Mouse (Mus musculus) neural tube, embryonic 14.5 days (tissue): ENCODE measurements at regions not wholly inside any gene's neighbourhood (a gene's known extent, or its start where the extent isn't known, plus 50 kb on each side); places are given as distances from the start of the nearest gene placed in this dataset.

ENCODE experiments used
- ATAC-seq: fragments of 200-750 bp; cut with Nextera tagmentation; 2 replicates; pipeline ENCODE4 v1.8.0; 2017; ENCODE audit warnings: low read depth, mild to moderate bottlenecking, moderate TSS enrichment, moderate library complexity
- H3K27ac ChIP-seq: fragments of 300-500 bp; sonication (generic); 2 replicates; pipeline ENCODE4 v1.5.1; 2014; ENCODE audit warnings: low read depth, mild to moderate bottlenecking, control low read depth, low read length, moderate library complexity, mixed read lengths
- H3K27me3 ChIP-seq: fragments of 300-500 bp; sonication (generic); 2 replicates; pipeline ENCODE4 v1.6.1; 2014; ENCODE audit warnings: low read length; ENCODE audit not compliant: control insufficient read depth, insufficient read depth
- H3K36me3 ChIP-seq: fragments of 300-500 bp; sonication (generic); 2 replicates; pipeline ENCODE4 v1.6.1; 2014; ENCODE audit warnings: low read length, mixed read lengths; ENCODE audit not compliant: control insufficient read depth, insufficient read depth
- H3K4me1 ChIP-seq: fragments of 300-500 bp; sonication (generic); 2 replicates; pipeline ENCODE4 v1.6.1; 2014; ENCODE audit warnings: low read length; ENCODE audit not compliant: control insufficient read depth, insufficient read depth
- H3K4me2 ChIP-seq: fragments of 300-500 bp; sonication (generic); 2 replicates; pipeline ENCODE4 v1.6.1; 2014; ENCODE audit warnings: mild to moderate bottlenecking, low read depth, low read length, control low read depth
- H3K4me3 ChIP-seq: fragments of 300-500 bp; sonication (generic); 2 replicates; pipeline ENCODE4 v1.5.1; 2014; ENCODE audit warnings: low read depth, low read length, control low read depth, mixed read lengths
- H3K9ac ChIP-seq: fragments of 300-500 bp; sonication (generic); replicated peaks from 2 replicates; pipeline ENCODE4 v1.6.1; 2014; ENCODE audit warnings: low read depth, mild to moderate bottlenecking, control low read depth, low read length, mixed read lengths
- H3K9me3 ChIP-seq: fragments of 300-500 bp; sonication (generic); 2 replicates; pipeline ENCODE4 v1.6.1; 2016; ENCODE audit warnings: low read length; ENCODE audit not compliant: control insufficient read depth
- WGBS: fragments of 180-500 bp; shearing (Covaris S2); extraction: QIAGEN DNeasy Blood & Tissue Kit; methylation state at CpG from one replicate; pipeline ENCODE4 v1.1.7; 2014; 5-methylcytosine and 5-hydroxymethylcytosine counted together

GRCm38 (mm10) chr1:143054451-143055024 lies 585.9 kb upstream of the B3galt2 start:
- H3K9ac ChIP-seq = no peak overlapping the region
- no peak for ATAC-seq
- H3K4me2 ChIP-seq = no peak overlapping the region
- no peak overlapping the region for H3K4me3 ChIP-seq
- no peak overlapping the region for H3K27ac ChIP-seq
- no peaks in the 10 kb centered on the region for H3K9me3 ChIP-seq
- H3K36me3 ChIP-seq = no peaks in the 10 kb centered on the region
- 77% methylated on average over 3 of the region's 3 CpGs for WGBS
- no peaks in the 10 kb centered on the region for H3K4me1 ChIP-seq
- no peaks in the 10 kb centered on the region for H3K27me3 ChIP-seq

DNA sequence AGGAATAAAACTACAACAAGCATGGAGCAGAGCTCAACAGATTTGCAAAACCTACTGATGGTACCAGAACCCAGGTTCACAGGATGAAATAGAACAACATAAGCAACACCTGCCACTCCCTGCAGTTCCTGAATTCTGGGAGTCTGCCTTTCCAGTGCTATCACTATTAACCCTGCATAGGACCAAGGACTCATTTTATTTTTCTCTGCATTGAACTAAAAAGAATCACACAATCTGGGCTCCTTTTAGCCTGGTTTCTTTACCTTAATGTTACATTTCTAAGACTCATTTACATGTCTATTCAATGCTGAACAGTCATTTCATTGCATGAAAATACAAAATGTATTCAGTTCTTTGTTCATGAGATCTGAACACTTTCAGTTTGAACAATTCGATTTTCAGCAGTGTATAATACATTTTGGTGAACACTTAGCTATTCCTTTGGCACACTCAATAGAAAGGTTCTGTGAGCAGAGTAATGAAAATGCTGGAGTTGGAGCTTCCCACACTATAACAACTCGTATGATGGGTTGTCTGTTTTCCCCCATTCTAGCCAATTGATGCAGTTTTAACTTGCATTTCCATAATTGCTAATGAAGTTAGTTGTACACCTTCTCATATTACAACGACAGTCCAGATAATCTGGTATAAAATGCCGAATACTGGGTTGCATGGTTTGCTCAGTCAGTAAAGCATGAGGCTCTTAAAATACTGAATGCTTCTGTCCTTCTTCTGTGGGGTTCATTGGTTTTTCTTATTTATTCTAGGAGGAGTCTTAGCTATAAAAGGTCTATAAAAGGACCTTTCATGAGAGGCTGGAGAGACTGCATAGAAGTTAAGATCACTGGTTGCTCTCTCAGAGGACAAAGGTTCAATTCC lies 579.5 kb upstream of the B3galt2 start:
- no peak overlapping the region for H3K4me2 ChIP-seq
- no peak overlapping the region for H3K4me3 ChIP-seq
- no peaks in the 10 kb centered on the region for H3K36me3 ChIP-seq
- no peak overlapping the region for H3K9ac ChIP-seq
- H3K9me3 ChIP-seq = no peaks in the 10 kb centered on the region
- no peak for ATAC-seq
- 53% methylated on average over 4 of the region's 4 CpGs for WGBS
- no peak overlapping the region for H3K27ac ChIP-seq
- H3K4me1 ChIP-seq = no peaks in the 10 kb centered on the region
- H3K27me3 ChIP-seq = no peaks in the 10 kb centered on the region

- Histone ChIP-seq H3K27ac (no peak overlapping the region), H3K9ac (no peak overlapping the region), H3K4me3 (no peak overlapping the region), H3K9me3 (no peaks in the 10 kb centered on the region), H3K27me3 (no peaks in the 10 kb centered on the region), H3K4me2 (no peak overlapping the region), H3K4me1 (no peaks in the 10 kb centered on the region), H3K36me3 (no peaks in the 10 kb centered on the region)
- ATAC-seq = no peak
These were observed 575.0 kb upstream of the B3galt2 start for GRCm38 (mm10) chr1:143065493-143065892.

DNA sequence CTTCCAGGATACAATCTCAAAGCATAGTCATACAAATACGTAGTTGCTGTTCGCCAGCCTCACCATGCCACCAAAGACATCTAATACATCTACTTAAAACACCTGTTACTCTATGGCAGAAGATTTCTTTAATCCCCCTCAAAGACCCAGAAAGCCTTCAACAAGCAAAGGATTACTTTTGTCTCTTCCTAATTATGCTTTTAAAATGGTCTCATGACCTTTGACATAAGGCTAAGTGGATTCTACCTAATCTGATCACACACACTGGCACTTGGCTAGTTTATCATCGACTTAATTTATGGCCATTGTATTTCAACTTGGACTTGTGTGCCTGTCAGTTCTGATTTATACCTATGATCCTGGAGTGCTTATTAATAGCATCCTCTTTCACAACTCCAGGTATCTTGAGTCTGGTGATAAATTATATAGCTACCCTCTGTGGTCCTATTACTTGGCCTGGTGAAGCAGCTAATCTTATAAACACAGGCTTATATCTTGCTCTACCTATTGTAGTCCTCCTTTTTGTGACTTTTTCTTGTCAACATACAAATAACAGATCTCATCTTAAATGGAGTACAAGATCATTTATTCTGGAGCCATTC lies 568.6 kb upstream of the B3galt2 start:
- Histone ChIP-seq H3K36me3 (no peaks in the 10 kb centered on the region), H3K27me3 (no peaks in the 10 kb centered on the region), H3K27ac (no peak overlapping the region), H3K4me2 (no peak overlapping the region), H3K9me3 (no peaks in the 10 kb centered on the region), H3K9ac (no peak overlapping the region), H3K4me1 (no peaks in the 10 kb centered on the region), H3K4me3 (no peak overlapping the region)
- ATAC-seq = peak; percentile 54; the same call in 1 of the 2 replicates
- 87% methylated on average over 3 of the region's 3 CpGs for WGBS

DNA sequence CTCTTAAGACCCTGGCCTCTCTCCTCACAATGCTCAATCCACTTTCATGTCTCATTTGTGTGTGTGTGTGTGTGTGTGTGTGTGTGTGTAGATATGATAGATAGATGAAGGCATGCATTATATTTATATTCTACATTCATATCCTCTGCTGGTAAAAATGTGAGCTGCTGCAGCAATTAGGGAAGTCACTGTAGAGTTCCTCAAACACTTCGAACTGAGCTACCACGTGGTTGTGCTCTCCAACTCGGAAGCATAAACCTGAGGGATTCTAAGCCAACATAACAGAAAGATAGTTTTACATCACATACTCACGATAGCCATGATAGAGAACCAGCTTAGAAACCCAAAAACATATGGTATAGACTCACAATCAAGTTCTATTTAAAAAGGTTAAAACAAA lies 565.5 kb upstream of the B3galt2 start:
- no peak overlapping the region for H3K27ac ChIP-seq
- H3K4me3 ChIP-seq = no peak overlapping the region
- no peaks in the 10 kb centered on the region for H3K27me3 ChIP-seq
- H3K4me2 ChIP-seq = no peak overlapping the region
- H3K9me3 ChIP-seq = no peaks in the 10 kb centered on the region
- H3K9ac ChIP-seq = no peak overlapping the region
- 87% methylated on average over 4 of the region's 4 CpGs for WGBS
- no peaks in the 10 kb centered on the region for H3K4me1 ChIP-seq
- no peak for ATAC-seq
- H3K36me3 ChIP-seq = no peaks in the 10 kb centered on the region

DNA sequence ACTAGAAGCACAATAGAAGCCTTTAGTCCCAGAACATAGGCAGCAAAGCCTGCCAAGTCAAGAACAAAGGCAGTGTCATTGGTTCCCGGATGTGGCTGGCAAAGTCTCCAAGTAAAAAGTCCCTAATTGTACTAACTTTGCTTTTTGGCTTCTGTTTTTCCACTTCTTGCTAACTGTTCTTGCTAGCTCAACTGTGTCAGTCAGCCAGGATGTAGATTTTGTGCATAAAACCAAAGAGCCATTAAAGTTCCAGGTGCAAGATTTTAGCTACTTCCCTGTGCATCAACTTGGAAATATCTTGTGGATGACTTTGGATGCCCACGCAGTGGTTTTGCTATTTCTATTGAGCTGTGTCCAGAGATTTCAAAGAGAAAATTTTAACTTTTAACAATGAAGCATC lies 560.0 kb upstream of the B3galt2 start:
- WGBS = 85% methylated on average over 2 of the region's 2 CpGs
- no peak overlapping the region for H3K27ac ChIP-seq

GRCm38 (mm10) chr1:143096904-143097303 lies 543.6 kb upstream of the B3galt2 start:
- WGBS = 62% methylated on average over 4 of the region's 4 CpGs
- Histone ChIP-seq H3K36me3 (no peaks in the 10 kb centered on the region), H3K9ac (no peak overlapping the region), H3K27ac (no peak overlapping the region), H3K4me2 (no peak overlapping the region), H3K9me3 (no peaks in the 10 kb centered on the region), H3K4me3 (no peak overlapping the region), H3K27me3 (no peaks in the 10 kb centered on the region), H3K4me1 (no peaks in the 10 kb centered on the region)
- ATAC-seq = no peak

More for the DNA sequence above, 560.0 kb upstream of the B3galt2 start:
- no peak overlapping the region for H3K4me3 ChIP-seq
- no peaks in the 10 kb centered on the region for H3K9me3 ChIP-seq
- no peaks in the 10 kb centered on the region for H3K36me3 ChIP-seq
- no peaks in the 10 kb centered on the region for H3K4me1 ChIP-seq
- H3K4me2 ChIP-seq = no peak overlapping the region
- H3K27me3 ChIP-seq = no peaks in the 10 kb centered on the region
- no peak for ATAC-seq
- no peak overlapping the region for H3K9ac ChIP-seq

GRCm38 (mm10) chr1:143098307-143098706 lies 542.2 kb upstream of the B3galt2 start:
- H3K9me3 ChIP-seq = no peaks in the 10 kb centered on the region
- no peak overlapping the region for H3K4me3 ChIP-seq
- H3K4me1 ChIP-seq = no peaks in the 10 kb centered on the region
- no peaks in the 10 kb centered on the region for H3K27me3 ChIP-seq
- no peaks in the 10 kb centered on the region for H3K36me3 ChIP-seq
- H3K9ac ChIP-seq = no peak overlapping the region
- no peak; the same call in 1 of the 2 replicates for ATAC-seq
- H3K27ac ChIP-seq = no peak overlapping the region
- no peak overlapping the region for H3K4me2 ChIP-seq

GRCm38 (mm10) chr1:143122185-143122584 lies 518.3 kb upstream of the B3galt2 start:
- Histone ChIP-seq H3K4me3 (no peak overlapping the region), H3K4me1 (no peaks in the 10 kb centered on the region), H3K9me3 (no peaks in the 10 kb centered on the region), H3K36me3 (no peaks in the 10 kb centered on the region), H3K4me2 (no peak overlapping the region), H3K9ac (no peak overlapping the region), H3K27ac (no peak overlapping the region), H3K27me3 (no peaks in the 10 kb centered on the region)
- no peak for ATAC-seq
